Mouse (Mus musculus): Measurements from ENCODE around the gene Reln. TPM values are rescaled to one million over a fixed set of nuclear protein-coding genes. Genes with fewer than 3 reads are reported as not detected.

Gene Reln
- 2.6 and 2.7 TPM in 2 replicates for polyA plus RNA-seq (2016; fragmentation: Nextera tagmentation; extraction: Ambion mirVana)

- H3K27ac ChIP-seq: peak within 1 kb of the TSS; percentile 82
- peaks cover 91% of the 10 kb centered on the region for H3K27me3 ChIP-seq (ENCODE audit: poor library complexity, severe bottlenecking)
These were observed at the start of gene Reln for GRCm38 (mm10) chr5:22344556-22344975. Gene Reln (minus strand): TSS chr5:22344702.

GRCm38 (mm10) chr5:22388502-22388901 is 44.0 kb upstream of the Reln start:
- Histone ChIP-seq H3K27me3 (ENCODE audit: poor library complexity, severe bottlenecking) (no peaks in the 10 kb centered on the region), H3K27ac (no peak overlapping the region), H3K4me1 (no peaks in the 10 kb centered on the region), H3K9me3 (no peaks in the 10 kb centered on the region), H3K4me3 (no peak overlapping the region), H3K36me3 (replicated peaks) (no peaks in the 10 kb centered on the region)
- DNase-seq (ENCODE audit: extremely low spot score, low spot score): no peak
- 86% methylated on average over 2 of the region's 2 CpGs for WGBS

More at GRCm38 (mm10) chr5:22344556-22344975, at the start of gene Reln:
- H3K4me3 ChIP-seq: peak within 1 kb of the TSS; percentile 65
- 0% methylated on average over 57 of the region's 68 CpGs for WGBS
- no peaks in the 10 kb centered on the region for H3K36me3 ChIP-seq (replicated peaks)
- DNase-seq (ENCODE audit: extremely low spot score, low spot score): peak; percentile 44
- no peaks in the 10 kb centered on the region for H3K9me3 ChIP-seq
- H3K4me1 ChIP-seq: peaks cover 27% of the 10 kb centered on the region

DNA sequence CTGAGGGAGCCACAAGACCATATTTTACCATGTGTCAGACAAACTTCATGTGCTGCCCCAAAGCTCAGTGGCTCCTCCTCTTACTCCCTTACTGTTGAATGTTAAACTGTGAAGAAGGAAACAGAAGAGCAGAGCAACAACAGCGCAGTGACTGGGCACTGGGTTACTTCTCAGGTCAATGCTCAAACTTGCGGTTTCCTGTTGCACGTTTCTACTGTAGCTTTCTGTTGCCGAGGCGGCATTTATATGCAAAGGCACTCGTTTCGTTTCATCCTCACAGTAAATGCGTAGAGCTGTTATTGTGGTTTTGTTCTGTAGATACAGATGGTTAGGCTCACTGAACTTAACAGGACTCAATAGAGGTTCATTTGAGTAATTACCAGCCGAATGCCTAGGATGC is 16.0 kb upstream of the Reln start:
- no peaks in the 10 kb centered on the region for H3K36me3 ChIP-seq (replicated peaks)
- H3K4me1 ChIP-seq: no peaks in the 10 kb centered on the region
- no peak overlapping the region for H3K4me3 ChIP-seq
- DNase-seq (ENCODE audit: extremely low spot score, low spot score): no peak
- H3K27ac ChIP-seq: no peak overlapping the region
- H3K9me3 ChIP-seq: no peaks in the 10 kb centered on the region
- WGBS: 78% methylated on average over 9 of the region's 9 CpGs
- H3K27me3 ChIP-seq (ENCODE audit: poor library complexity, severe bottlenecking): no peaks in the 10 kb centered on the region

DNA sequence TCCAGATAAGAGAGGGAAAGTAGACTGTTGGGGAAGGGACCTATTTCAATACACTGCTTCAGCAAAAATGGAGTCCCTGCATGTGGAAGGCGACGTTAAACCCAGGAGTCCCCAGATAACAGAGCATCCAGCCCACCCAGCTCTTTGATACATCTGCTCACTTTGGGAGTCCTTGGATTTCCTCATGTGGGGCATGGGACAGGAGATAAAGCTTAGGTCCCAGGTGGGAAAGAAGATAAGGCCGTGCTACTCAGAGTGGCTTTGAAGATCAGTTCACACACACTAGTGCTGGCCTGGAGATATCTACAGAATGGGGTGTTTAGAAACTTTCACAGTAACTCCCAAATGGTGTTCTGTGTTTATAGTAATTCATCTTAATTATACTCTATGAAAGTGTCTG is 3.9 kb upstream of the Reln start:
- peaks cover 56% of the 10 kb centered on the region for H3K27me3 ChIP-seq (ENCODE audit: poor library complexity, severe bottlenecking)
- peaks cover 25% of the 10 kb centered on the region for H3K4me1 ChIP-seq
- 90% methylated on average over 3 of the region's 3 CpGs for WGBS
- no peaks in the 10 kb centered on the region for H3K36me3 ChIP-seq (replicated peaks)
- H3K4me3 ChIP-seq: no peak overlapping the region
- no peak for DNase-seq (ENCODE audit: extremely low spot score, low spot score)
- no peaks in the 10 kb centered on the region for H3K9me3 ChIP-seq
- no peak overlapping the region for H3K27ac ChIP-seq

- no peak for DNase-seq (ENCODE audit: extremely low spot score, low spot score)
- WGBS: 76% methylated on average over 2 of the region's 2 CpGs
- Histone ChIP-seq H3K9me3 (no peaks in the 10 kb centered on the region), H3K27me3 (ENCODE audit: poor library complexity, severe bottlenecking) (peaks cover 62% of the 10 kb centered on the region), H3K4me3 (no peak overlapping the region), H3K27ac (no peak overlapping the region), H3K4me1 (peaks cover 27% of the 10 kb centered on the region), H3K36me3 (replicated peaks) (no peaks in the 10 kb centered on the region)
These were observed 3.2 kb upstream of the Reln start for GRCm38 (mm10) chr5:22347732-22348131.

- no peak overlapping the region for H3K27ac ChIP-seq
- H3K9me3 ChIP-seq: no peaks in the 10 kb centered on the region
- no peaks in the 10 kb centered on the region for H3K36me3 ChIP-seq (replicated peaks)
- DNase-seq (ENCODE audit: extremely low spot score, low spot score): no peak
- H3K4me3 ChIP-seq: no peak overlapping the region
- 36% methylated on average over 14 of the region's 14 CpGs for WGBS
- H3K27me3 ChIP-seq (ENCODE audit: poor library complexity, severe bottlenecking): peaks cover 79% of the 10 kb centered on the region
- peaks cover 27% of the 10 kb centered on the region for H3K4me1 ChIP-seq
These were observed 1.6 kb upstream of the Reln start for GRCm38 (mm10) chr5:22345894-22346635.

- peak overlapping the region; percentile 65 for H3K4me3 ChIP-seq
- peak; percentile 37 for DNase-seq (ENCODE audit: extremely low spot score, low spot score)
- peaks cover 88% of the 10 kb centered on the region for H3K27me3 ChIP-seq (ENCODE audit: poor library complexity, severe bottlenecking)
- no peaks in the 10 kb centered on the region for H3K36me3 ChIP-seq (replicated peaks)
- H3K9me3 ChIP-seq: no peaks in the 10 kb centered on the region
- H3K27ac ChIP-seq: peak overlapping the region; percentile 82
- WGBS: under 1% methylated on average over 52 of the region's 58 CpGs
- peaks cover 27% of the 10 kb centered on the region for H3K4me1 ChIP-seq
These were observed 612 bp upstream of the Reln start for GRCm38 (mm10) chr5:22344976-22345651.

DNA sequence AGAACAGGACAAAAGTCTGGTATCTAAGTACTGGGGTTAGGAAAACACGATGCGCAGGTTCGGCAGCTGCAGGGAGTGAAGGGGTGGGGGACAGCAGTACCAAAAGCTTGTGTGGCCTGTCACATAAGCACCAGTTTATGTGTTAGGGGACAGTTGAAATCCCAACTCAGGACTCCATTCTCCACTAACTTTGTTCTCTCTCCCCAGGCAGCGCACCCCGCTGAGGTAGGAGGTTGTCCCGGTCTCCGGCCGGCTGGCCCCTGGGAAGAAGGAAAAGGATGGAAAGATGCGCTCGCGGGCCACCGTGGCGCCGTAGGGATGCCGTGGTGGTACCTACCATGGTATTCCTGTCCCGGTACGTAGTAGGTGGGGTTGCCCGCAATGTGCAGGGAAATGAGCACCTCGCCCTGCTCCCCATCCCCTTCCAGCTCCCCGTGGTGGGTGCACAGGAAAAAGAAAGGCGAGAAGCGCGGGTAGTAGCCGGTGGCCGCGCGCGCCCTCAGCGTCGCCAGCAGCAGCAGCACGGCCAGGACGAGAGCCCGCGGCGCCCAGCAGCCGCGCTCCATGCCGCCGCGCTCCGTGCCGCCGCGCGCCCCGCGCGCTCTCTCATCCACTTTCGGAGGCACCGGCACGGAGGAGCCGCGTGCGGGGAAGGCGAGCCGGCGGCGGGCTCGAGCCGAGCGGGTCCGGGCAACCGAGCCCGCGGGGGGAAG is 503 bp downstream of the Reln start:
- H3K27ac ChIP-seq: peak overlapping the region; percentile 82
- peak overlapping the region; percentile 65 for H3K4me3 ChIP-seq
- H3K27me3 ChIP-seq (ENCODE audit: poor library complexity, severe bottlenecking): peaks cover 91% of the 10 kb centered on the region
- peak; percentile 52 for DNase-seq (ENCODE audit: extremely low spot score, low spot score)
- no peaks in the 10 kb centered on the region for H3K9me3 ChIP-seq
- H3K4me1 ChIP-seq: peaks cover 27% of the 10 kb centered on the region
- no peaks in the 10 kb centered on the region for H3K36me3 ChIP-seq (replicated peaks)
- under 1% methylated on average over 65 of the region's 65 CpGs for WGBS

DNA sequence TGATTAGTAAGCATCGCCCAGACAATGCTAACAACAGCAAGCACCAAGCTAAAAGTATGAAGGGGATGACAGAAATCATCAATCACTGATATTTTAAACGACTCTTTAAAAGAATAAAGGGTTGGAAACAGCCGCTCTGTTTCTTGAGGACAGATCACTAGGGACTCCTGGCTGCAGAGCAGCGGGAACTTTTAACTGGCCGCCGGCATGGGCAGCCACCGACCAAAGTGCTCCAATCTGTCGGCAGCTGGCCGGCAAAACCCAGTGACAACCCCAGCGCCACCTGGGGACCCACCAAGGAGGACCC is 1.0 kb downstream of the Reln start:
- WGBS: under 1% methylated on average over 10 of the region's 10 CpGs
- Histone ChIP-seq H3K27me3 (ENCODE audit: poor library complexity, severe bottlenecking) (peaks cover 86% of the 10 kb centered on the region), H3K9me3 (no peaks in the 10 kb centered on the region), H3K27ac (peak overlapping the region; percentile 82; the same call in 1 of the 2 replicates), H3K36me3 (replicated peaks) (no peaks in the 10 kb centered on the region), H3K4me1 (peaks cover 27% of the 10 kb centered on the region), H3K4me3 (peak overlapping the region; percentile 65)
- no peak for DNase-seq (ENCODE audit: extremely low spot score, low spot score)

DNA sequence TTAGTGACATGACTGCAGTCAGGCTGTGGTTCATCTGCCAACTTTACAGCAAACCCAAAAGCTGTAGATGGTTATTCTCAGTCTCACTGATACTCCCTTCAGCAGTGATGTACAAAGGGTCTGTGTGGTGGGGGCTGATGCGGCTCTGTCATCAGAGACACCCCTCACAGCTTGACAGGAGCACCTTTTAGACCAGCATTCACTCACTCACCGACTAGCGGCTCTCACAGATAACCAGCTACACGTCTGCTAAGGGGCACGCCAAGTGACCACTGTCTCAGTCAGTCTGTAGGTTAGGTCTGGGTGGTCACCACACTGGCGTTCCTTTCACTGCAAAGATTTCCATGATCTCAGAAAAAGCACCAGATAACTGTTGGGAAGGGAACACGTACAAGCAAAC is 2.0 kb downstream of the Reln start:
- Histone ChIP-seq H3K27me3 (ENCODE audit: poor library complexity, severe bottlenecking) (peaks cover 76% of the 10 kb centered on the region), H3K27ac (no peak overlapping the region), H3K4me1 (peaks cover 27% of the 10 kb centered on the region), H3K9me3 (no peaks in the 10 kb centered on the region), H3K36me3 (replicated peaks) (no peaks in the 10 kb centered on the region), H3K4me3 (no peak overlapping the region)
- 74% methylated on average over 7 of the region's 7 CpGs for WGBS
- DNase-seq (ENCODE audit: extremely low spot score, low spot score): no peak

GRCm38 (mm10) chr5:22340991-22341390 is 3.5 kb downstream of the Reln start:
- no peak for DNase-seq (ENCODE audit: extremely low spot score, low spot score)
- H3K27ac ChIP-seq: no peak overlapping the region
- no peaks in the 10 kb centered on the region for H3K36me3 ChIP-seq (replicated peaks)
- no peaks in the 10 kb centered on the region for H3K9me3 ChIP-seq
- H3K4me3 ChIP-seq: no peak overlapping the region
- WGBS: 88% methylated on average over 8 of the region's 8 CpGs
- peaks cover 27% of the 10 kb centered on the region for H3K4me1 ChIP-seq
- peaks cover 61% of the 10 kb centered on the region for H3K27me3 ChIP-seq (ENCODE audit: poor library complexity, severe bottlenecking)

- Histone ChIP-seq H3K9me3 (peaks cover 5% of the 10 kb centered on the region; the same call in 1 of the 2 replicates), H3K27ac (no peak overlapping the region), H3K4me3 (no peak overlapping the region), H3K27me3 (ENCODE audit: poor library complexity, severe bottlenecking) (peaks cover 5% of the 10 kb centered on the region; the same call in 1 of the 2 replicates), H3K36me3 (replicated peaks) (no peaks in the 10 kb centered on the region), H3K4me1 (no peaks in the 10 kb centered on the region)
- no peak for DNase-seq (ENCODE audit: extremely low spot score, low spot score)
- WGBS: 86% methylated on average over 3 of the region's 3 CpGs
These were observed 9.1 kb downstream of the Reln start for GRCm38 (mm10) chr5:22335408-22335807.

DNA sequence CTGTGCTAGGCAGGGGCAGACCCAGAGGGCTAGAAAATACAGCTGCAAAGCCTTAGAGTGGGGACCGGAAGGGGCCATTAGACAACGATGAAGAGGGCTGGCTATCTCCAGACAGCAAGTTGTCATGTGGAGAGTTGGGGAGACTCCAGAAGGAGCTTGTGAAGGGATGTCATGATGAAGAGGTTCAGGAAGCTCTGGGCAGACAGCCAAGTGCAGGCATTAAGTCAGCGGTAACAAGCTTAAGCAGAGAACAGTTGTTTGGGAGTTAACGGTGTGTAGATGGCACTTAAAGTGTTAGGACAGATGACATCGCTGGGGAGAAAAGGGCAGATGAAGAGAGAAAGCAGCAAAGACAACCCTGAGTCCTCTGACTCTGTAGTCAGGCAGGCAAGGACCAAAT is 13.7 kb downstream of the Reln start:
- H3K27ac ChIP-seq: no peak overlapping the region
- WGBS: 98% methylated on average over 5 of the region's 5 CpGs
- peaks cover 5% of the 10 kb centered on the region; the same call in 1 of the 2 replicates for H3K9me3 ChIP-seq
- no peaks in the 10 kb centered on the region for H3K36me3 ChIP-seq (replicated peaks)
- H3K4me3 ChIP-seq: no peak overlapping the region
- H3K4me1 ChIP-seq: no peaks in the 10 kb centered on the region
- DNase-seq (ENCODE audit: extremely low spot score, low spot score): no peak
- H3K27me3 ChIP-seq (ENCODE audit: poor library complexity, severe bottlenecking): no peaks in the 10 kb centered on the region
